Mouse (Mus musculus) monocyte, adult 2 months (primary cell): ENCODE measurements around the gene Hand2.

Experiments
- DNase-seq, 2 experiments: peaks; one replicate each; pipeline ENCODE4 v3.0.0; 2022; ENCODE audit warnings: low spot score in 2 of 2, low read depth in 1 of 2

Hand2 gene

GRCm38 (mm10) chr8:57324091-57324490 is 3.3 kb downstream of the Hand2 start:
- DNase-seq = no peak

- no peak for DNase-seq
Measured at GRCm38 (mm10) chr8:57324671-57325070, 3.9 kb downstream of the Hand2 start.

- DNase-seq = no peak
Measured at GRCm38 (mm10) chr8:57325111-57325891, 4.5 kb downstream of the Hand2 start.

- DNase-seq = no peak
Measured at GRCm38 (mm10) chr8:57326091-57327065, 5.6 kb downstream of the Hand2 start.

GRCm38 (mm10) chr8:57327281-57328160 is 6.7 kb downstream of the Hand2 start:
- no peak for DNase-seq

- no peak for DNase-seq
Measured at GRCm38 (mm10) chr8:57328161-57328920, 7.6 kb downstream of the Hand2 start.

- no peak for DNase-seq
Measured at GRCm38 (mm10) chr8:57328931-57329341, 8.2 kb downstream of the Hand2 start.

GRCm38 (mm10) chr8:57330106-57330505 is 9.3 kb downstream of the Hand2 start:
- DNase-seq = no peak

GRCm38 (mm10) chr8:57331727-57332630 is 11.2 kb downstream of the Hand2 start:
- no peak for DNase-seq

GRCm38 (mm10) chr8:57332676-57333482 is 12.1 kb downstream of the Hand2 start:
- DNase-seq = no peak

- no peak for DNase-seq
Measured at GRCm38 (mm10) chr8:57333483-57333770, 12.6 kb downstream of the Hand2 start.

- no peak for DNase-seq
Measured at GRCm38 (mm10) chr8:57333795-57334551, 13.2 kb downstream of the Hand2 start.

GRCm38 (mm10) chr8:57334714-57335113 is 13.9 kb downstream of the Hand2 start:
- no peak for DNase-seq

- no peak for DNase-seq
Measured at GRCm38 (mm10) chr8:57337271-57338030, 16.7 kb downstream of the Hand2 start.

GRCm38 (mm10) chr8:57339711-57340650 is 19.2 kb downstream of the Hand2 start:
- DNase-seq = no peak
